Mouse (Mus musculus) stomach, postnatal 0 days (tissue): ENCODE measurements around the gene Rnf181. TPM values are rescaled to one million over a fixed set of nuclear protein-coding genes. Genes with fewer than 3 reads are reported as not detected.

Experiments
- ATAC-seq: fragments of 200-750 bp; cut with Nextera tagmentation; 2 replicates; pipeline ENCODE4 v1.8.0; 2017; ENCODE audit not compliant: low FRiP score, low TSS enrichment
- DNase-seq: peaks from one replicate; pipeline ENCODE4 v3.0.0-alpha.2; 2016; ENCODE audit warnings: low spot score
- H3K27ac ChIP-seq: fragments of 300-500 bp; sonication (generic); replicated peaks from 2 replicates; pipeline ENCODE4 v1.5.1; 2014; ENCODE audit warnings: mild to moderate bottlenecking, control low read depth
- H3K27me3 ChIP-seq: fragments of 300-500 bp; sonication (generic); 2 replicates; pipeline ENCODE4 v1.6.1; 2014; ENCODE audit warnings: low read length; ENCODE audit not compliant: control insufficient read depth, insufficient read depth
- H3K36me3 ChIP-seq: fragments of 300-500 bp; sonication (generic); 2 replicates; pipeline ENCODE4 v1.6.1; 2014; ENCODE audit warnings: low read length, mixed read lengths; ENCODE audit not compliant: control insufficient read depth, insufficient read depth
- H3K4me1 ChIP-seq: fragments of 300-500 bp; sonication (generic); replicated peaks from 2 replicates; pipeline ENCODE4 v1.6.1; 2014; ENCODE audit warnings: antibody characterized with exemption; ENCODE audit not compliant: control insufficient read depth, insufficient read depth
- H3K4me2 ChIP-seq: fragments of 300-500 bp; sonication (generic); replicated peaks from 2 replicates; pipeline ENCODE4 v1.6.1; 2014; ENCODE audit warnings: low read depth, mild to moderate bottlenecking, control low read depth, moderate library complexity
- H3K4me3 ChIP-seq: fragments of 300-500 bp; sonication (generic); 2 replicates; pipeline ENCODE4 v1.5.1; 2014; ENCODE audit warnings: low read depth, low read length, control low read depth
- H3K9ac ChIP-seq: fragments of 300-500 bp; sonication (generic); 2 replicates; pipeline ENCODE4 v1.6.1; 2014; ENCODE audit warnings: mild to moderate bottlenecking, low read length, control low read depth, mixed read lengths
- H3K9me3 ChIP-seq: fragments of 300-500 bp; sonication (generic); 2 replicates; pipeline ENCODE4 v1.6.1; 2016; ENCODE audit warnings: low read length; ENCODE audit not compliant: control insufficient read depth
- CTCF ChIP-seq: IDR thresholded peaks from 2 replicates; pipeline ENCODE4 v1.5.1; 2016; ENCODE audit warnings: antibody characterized with exemption, low read depth, mild to moderate bottlenecking, moderate library complexity
- EP300 ChIP-seq: optimal IDR thresholded peaks from 2 replicates; pipeline ENCODE3; 2016; ENCODE audit warnings: antibody characterized with exemption
- WGBS: fragments of 180-500 bp; shearing (Covaris S2); extraction: QIAGEN DNeasy Blood & Tissue Kit; methylation state at CpG from one replicate; pipeline ENCODE4 v1.1.7; 2014; 5-methylcytosine and 5-hydroxymethylcytosine counted together
- polyA plus RNA-seq: library from polyadenylated mRNA; unstranded; fragments of >200 nt; fragmentation: Nextera tagmentation; extraction: Ambion mirVana; gene quantifications from 2 replicates; pipeline ENCODE4 v1.2.1, GENCODE M21; 2015

Rnf181 gene
- polyA plus RNA-seq, 1 experiment from 2014 or later: 136 TPM

GRCm38 (mm10) chr6:72350214-72350613 is 16.5 kb downstream of the Rnf181 start:
- ATAC-seq (no peak), DNase-seq (no peak)
- no peaks in the 10 kb centered on the region for H3K9me3 ChIP-seq
- TF ChIP-seq CTCF: no peak
- no peak for TF ChIP-seq EP300
- no peaks in the 10 kb centered on the region for H3K27me3 ChIP-seq
- 91% methylated on average over 2 of the region's 2 CpGs for WGBS
- H3K36me3 ChIP-seq: peaks cover 6% of the 10 kb centered on the region; the same call in 1 of the 2 replicates
- no peak overlapping the region for H3K4me2 ChIP-seq
- no peak overlapping the region for H3K9ac ChIP-seq
- H3K4me3 ChIP-seq: no peak overlapping the region
- H3K4me1 ChIP-seq: peaks cover 3% of the 10 kb centered on the region; the same call in 1 of the 2 replicates
- no peak overlapping the region for H3K27ac ChIP-seq

- no peak overlapping the region for H3K4me3 ChIP-seq
Measured at GRCm38 (mm10) chr6:72348411-72348810, 18.3 kb downstream of the Rnf181 start.

GRCm38 (mm10) chr6:72347166-72347941 is 19.4 kb downstream of the Rnf181 start, which contains the start of gene 0610030E20Rik:
Gene 0610030E20Rik, plus strand, starts transcription at chr6:72347317.
- H3K9me3 ChIP-seq: no peaks in the 10 kb centered on the region
- DNase-seq (peak; percentile 73), ATAC-seq (peak; percentile 61)
- H3K27ac ChIP-seq: peak within 1 kb of the TSS; percentile 72
- H3K4me1 ChIP-seq: no peaks in the 10 kb centered on the region; the same call in 1 of the 2 replicates
- TF ChIP-seq CTCF: peak; percentile 50
- TF ChIP-seq EP300: no peak
- H3K9ac ChIP-seq: peak within 1 kb of the TSS; percentile 63
- WGBS: under 1% methylated on average over 69 of the region's 72 CpGs
- H3K36me3 ChIP-seq: peaks cover 6% of the 10 kb centered on the region; the same call in 1 of the 2 replicates
- no peaks in the 10 kb centered on the region for H3K27me3 ChIP-seq
- peak within 1 kb of the TSS; percentile 70 for H3K4me2 ChIP-seq
- peak within 1 kb of the TSS; percentile 44 for H3K4me3 ChIP-seq

More at GRCm38 (mm10) chr6:72348411-72348810, 18.3 kb downstream of the Rnf181 start:
- ATAC-seq (no peak), DNase-seq (no peak)
- H3K9ac ChIP-seq: 0 out of 2 replicates have a peak overlapping the region, but pooled peaks have one; percentile 18
- H3K9me3 ChIP-seq: no peaks in the 10 kb centered on the region
- no peaks in the 10 kb centered on the region; the same call in 1 of the 2 replicates for H3K4me1 ChIP-seq
- H3K4me2 ChIP-seq: peak overlapping the region; percentile 70
- no peak overlapping the region; the same call in 1 of the 2 replicates for H3K27ac ChIP-seq
- peaks cover 6% of the 10 kb centered on the region; the same call in 1 of the 2 replicates for H3K36me3 ChIP-seq
- no peaks in the 10 kb centered on the region for H3K27me3 ChIP-seq
- 68% methylated on average over 10 of the region's 10 CpGs for WGBS
- TF ChIP-seq CTCF (no peak), EP300 (no peak)

- H3K27ac ChIP-seq: no peak overlapping the region
- TF ChIP-seq CTCF: no peak
- TF ChIP-seq EP300: no peak
- DNase-seq (no peak), ATAC-seq (no peak)
- no peak overlapping the region for H3K4me3 ChIP-seq
- WGBS: 80% methylated on average over 4 of the region's 4 CpGs
- H3K4me2 ChIP-seq: no peak overlapping the region
- H3K36me3 ChIP-seq: peaks cover 6% of the 10 kb centered on the region; the same call in 1 of the 2 replicates
- H3K27me3 ChIP-seq: no peaks in the 10 kb centered on the region
- no peak overlapping the region for H3K9ac ChIP-seq
- H3K9me3 ChIP-seq: no peaks in the 10 kb centered on the region
- no peaks in the 10 kb centered on the region; the same call in 1 of the 2 replicates for H3K4me1 ChIP-seq
Measured at GRCm38 (mm10) chr6:72346261-72346660, 20.5 kb downstream of the Rnf181 start.

GRCm38 (mm10) chr6:72345633-72346032 is 21.1 kb downstream of the Rnf181 start:
- no peak for DNase-seq
- Histone ChIP-seq H3K4me1 (no peaks in the 10 kb centered on the region; the same call in 1 of the 2 replicates), H3K36me3 (peaks cover 6% of the 10 kb centered on the region; the same call in 1 of the 2 replicates), H3K27me3 (no peaks in the 10 kb centered on the region), H3K4me3 (no peak overlapping the region), H3K9ac (no peak overlapping the region), H3K4me2 (peak overlapping the region; percentile 91), H3K27ac (no peak overlapping the region), H3K9me3 (no peaks in the 10 kb centered on the region)
- ATAC-seq: no peak
- TF ChIP-seq EP300 (no peak), CTCF (no peak)
- 38% methylated on average over 6 of the region's 6 CpGs for WGBS
